Mouse (Mus musculus) hindbrain, embryonic 11.5 days (tissue): ENCODE measurements around the gene Gm17490. TPM values are rescaled to one million over a fixed set of nuclear protein-coding genes. Genes with fewer than 3 reads are reported as not detected.

Experiments used
- ATAC-seq: fragments of 200-750 bp; cut with Nextera tagmentation; 2 replicates; pipeline ENCODE4 v1.8.0; 2017; ENCODE audit warnings: mild to moderate bottlenecking, moderate TSS enrichment, moderate library complexity; ENCODE audit not compliant: low FRiP score
- DNase-seq: peaks from one replicate; pipeline ENCODE4 v3.0.0-alpha.2; 2015; ENCODE audit warnings: low spot score
- H3K27ac ChIP-seq: fragments of 300-500 bp; sonication (generic); 2 replicates; pipeline ENCODE4 v1.5.1; 2014; ENCODE audit warnings: mild to moderate bottlenecking, low read depth, low read length
- H3K27me3 ChIP-seq: fragments of 300-500 bp; sonication (generic); 2 replicates; pipeline ENCODE4 v1.6.1; 2014; ENCODE audit warnings: mild to moderate bottlenecking, low read length, moderate library complexity, mixed read lengths; ENCODE audit not compliant: control insufficient read depth, insufficient read depth
- H3K36me3 ChIP-seq: fragments of 300-500 bp; sonication (generic); 2 replicates; pipeline ENCODE4 v1.6.1; 2014; ENCODE audit warnings: mild to moderate bottlenecking, low read length, moderate library complexity, mixed read lengths; ENCODE audit not compliant: control insufficient read depth, insufficient read depth
- H3K4me1 ChIP-seq: fragments of 300-500 bp; sonication (generic); replicated peaks from 2 replicates; pipeline ENCODE4 v1.6.1; 2014; ENCODE audit warnings: low read length, mixed read lengths; ENCODE audit not compliant: control insufficient read depth, insufficient read depth
- H3K4me2 ChIP-seq: fragments of 300-500 bp; sonication (generic); replicated peaks from 2 replicates; pipeline ENCODE4 v1.6.1; 2014; ENCODE audit warnings: mild to moderate bottlenecking, low read depth, low read length
- H3K4me3 ChIP-seq: fragments of 300-500 bp; sonication (generic); 2 replicates; pipeline ENCODE4 v1.5.1; 2014; ENCODE audit warnings: low read depth, low read length
- H3K9ac ChIP-seq: fragments of 300-500 bp; sonication (generic); 2 replicates; pipeline ENCODE4 v1.6.1; 2014; ENCODE audit warnings: low read depth, low read length
- H3K9me3 ChIP-seq: fragments of 300-500 bp; sonication (generic); 2 replicates; pipeline ENCODE4 v1.6.1; 2016; ENCODE audit warnings: low read length; ENCODE audit not compliant: control insufficient read depth
- WGBS: fragments of 180-500 bp; shearing (Covaris S2); extraction: QIAGEN DNeasy Blood & Tissue Kit; methylation state at CpG from one replicate; pipeline ENCODE4 v1.1.7; 2014; 5-methylcytosine and 5-hydroxymethylcytosine counted together
- polyA plus RNA-seq: library from polyadenylated mRNA; unstranded; fragments of >200 nt; fragmentation: Nextera tagmentation; extraction: Ambion mirVana; gene quantifications from 2 replicates; pipeline ENCODE4 v1.2.1, GENCODE M21; 2014

Gene Gm17490
- polyA plus RNA-seq, 1 experiment from 2014 or later = not detected

DNA sequence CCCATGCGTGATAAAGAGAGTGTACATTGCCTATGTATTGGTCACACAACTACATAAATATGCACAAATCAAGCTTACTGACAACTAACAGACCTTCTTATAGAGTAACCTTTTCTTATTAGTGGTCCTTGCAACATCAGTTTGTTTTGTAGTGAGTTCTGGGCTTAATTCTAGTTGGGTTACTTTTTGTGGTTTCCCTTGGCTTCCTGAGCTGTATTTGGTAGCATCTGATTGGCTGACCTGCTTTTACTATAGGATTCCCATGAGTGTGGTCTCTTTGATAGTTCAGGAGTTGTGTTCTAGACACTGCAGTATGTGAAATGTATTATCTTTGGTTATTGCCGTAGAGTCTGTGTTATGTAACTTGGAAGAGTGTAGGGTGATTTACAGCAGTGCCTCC, 31.5 kb upstream of the Gm17490 start:
- no peaks in the 10 kb centered on the region for H3K4me1 ChIP-seq
- H3K27me3 ChIP-seq = no peaks in the 10 kb centered on the region
- no peak overlapping the region for H3K4me3 ChIP-seq
- no peaks in the 10 kb centered on the region for H3K9me3 ChIP-seq
- ATAC-seq = no peak
- H3K36me3 ChIP-seq = no peaks in the 10 kb centered on the region
- H3K4me2 ChIP-seq = no peak overlapping the region
- H3K27ac ChIP-seq = no peak overlapping the region
- DNase-seq = no peak
- WGBS = 90% methylated on average over 2 of the region's 2 CpGs
- H3K9ac ChIP-seq = no peak overlapping the region

DNA sequence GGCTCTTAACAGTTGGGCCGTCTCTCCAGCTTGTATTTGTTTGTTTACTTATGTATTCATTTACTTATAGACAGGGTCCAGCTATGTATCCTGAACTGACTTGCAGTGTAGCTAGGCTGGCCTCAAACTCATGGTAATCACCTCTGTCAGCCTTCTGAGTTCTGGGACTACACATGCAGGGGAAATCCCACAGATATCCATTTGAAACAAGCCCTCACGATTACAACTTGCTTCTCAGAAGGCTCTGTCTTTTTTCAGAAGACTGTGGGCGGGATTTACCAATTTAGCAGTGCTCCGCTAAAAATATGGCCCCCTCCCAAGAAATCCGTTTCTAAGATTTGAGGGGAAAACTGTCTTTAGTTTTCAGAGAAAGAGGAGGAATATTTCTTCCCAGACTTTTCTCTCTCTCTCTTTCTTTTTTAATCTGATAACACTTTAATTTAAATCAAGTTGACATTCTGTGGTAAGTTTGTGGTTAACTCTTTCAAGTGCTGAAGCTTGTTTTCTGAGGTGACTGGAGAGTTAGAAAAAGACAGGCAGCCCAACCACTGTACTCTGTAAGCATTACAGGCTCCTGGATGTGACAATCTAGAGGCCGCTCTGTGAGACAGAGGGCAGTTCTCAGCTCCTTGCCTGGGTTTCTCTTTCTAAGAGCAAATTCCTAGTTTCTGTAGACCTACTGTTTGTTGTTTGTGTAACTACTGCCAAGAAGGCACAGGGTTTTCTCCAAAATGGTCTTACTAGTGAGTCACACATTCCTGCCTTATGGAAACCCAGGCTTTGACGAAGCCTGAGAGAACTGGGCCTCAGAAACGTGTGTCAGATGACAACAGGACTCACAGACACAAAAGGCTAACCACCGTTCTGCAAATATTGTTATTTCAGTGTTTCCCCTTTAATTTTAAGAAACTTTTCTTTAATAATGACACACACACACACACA, 29.2 kb upstream of the Gm17490 start:
- Histone ChIP-seq H3K27ac (no peak overlapping the region), H3K9me3 (no peaks in the 10 kb centered on the region), H3K4me1 (no peaks in the 10 kb centered on the region), H3K27me3 (no peaks in the 10 kb centered on the region), H3K36me3 (no peaks in the 10 kb centered on the region), H3K9ac (no peak overlapping the region), H3K4me2 (no peak overlapping the region), H3K4me3 (no peak overlapping the region)
- WGBS = 72% methylated on average over 9 of the region's 9 CpGs
- no peak for ATAC-seq
- no peak for DNase-seq

DNA sequence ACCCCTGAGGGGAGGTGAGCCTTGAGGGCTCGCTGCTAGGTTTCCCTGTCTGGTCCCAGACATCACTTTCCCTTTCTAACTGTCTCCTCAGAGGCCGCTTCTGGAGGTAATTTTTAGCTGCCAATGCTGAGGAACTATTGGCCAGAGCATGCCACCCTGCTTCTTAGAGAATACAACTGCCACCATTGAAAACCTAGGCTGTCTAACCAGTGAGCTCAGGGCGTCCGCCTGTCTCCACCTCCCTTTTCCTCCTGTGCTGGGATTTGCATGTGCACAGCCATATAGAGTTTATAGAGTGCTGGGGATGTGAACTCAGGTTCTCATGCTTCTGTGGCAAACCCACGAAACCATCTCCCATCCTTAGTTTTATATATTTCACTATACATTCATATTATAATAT, 27.7 kb upstream of the Gm17490 start:
- Histone ChIP-seq H3K27ac (no peak overlapping the region), H3K36me3 (no peaks in the 10 kb centered on the region), H3K4me2 (no peak overlapping the region), H3K27me3 (no peaks in the 10 kb centered on the region), H3K4me1 (no peaks in the 10 kb centered on the region), H3K4me3 (no peak overlapping the region), H3K9me3 (no peaks in the 10 kb centered on the region), H3K9ac (no peak overlapping the region)
- WGBS = 69% methylated on average over 5 of the region's 5 CpGs
- no peak for DNase-seq
- ATAC-seq = no peak

DNA sequence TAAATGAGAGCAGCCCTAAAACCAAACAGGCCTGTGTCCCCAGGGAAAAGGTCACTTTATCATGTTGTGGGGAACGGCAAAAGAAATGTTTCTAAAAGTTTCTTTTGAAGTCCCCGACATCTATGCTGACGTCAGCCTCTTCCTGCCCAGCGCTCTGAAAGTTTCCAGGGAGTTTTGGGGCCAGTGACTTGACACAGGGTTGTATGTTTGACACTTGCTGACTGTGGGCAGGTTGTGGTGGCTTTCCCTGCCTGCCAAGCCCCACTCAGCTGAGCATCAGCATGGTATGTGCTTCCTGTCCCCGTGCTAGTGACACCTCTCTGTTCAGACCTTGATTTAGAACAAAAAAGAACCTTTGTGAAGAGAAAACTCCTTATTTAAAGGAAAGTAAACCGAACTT, 27.3 kb upstream of the Gm17490 start:
- no peak overlapping the region for H3K9ac ChIP-seq
- WGBS = 63% methylated on average over 6 of the region's 6 CpGs
- ATAC-seq = no peak
- H3K4me1 ChIP-seq = no peaks in the 10 kb centered on the region
- H3K27me3 ChIP-seq = no peaks in the 10 kb centered on the region
- no peak overlapping the region for H3K4me2 ChIP-seq
- H3K36me3 ChIP-seq = no peaks in the 10 kb centered on the region
- DNase-seq = no peak
- H3K4me3 ChIP-seq = no peak overlapping the region
- H3K27ac ChIP-seq = no peak overlapping the region
- no peaks in the 10 kb centered on the region for H3K9me3 ChIP-seq

DNA sequence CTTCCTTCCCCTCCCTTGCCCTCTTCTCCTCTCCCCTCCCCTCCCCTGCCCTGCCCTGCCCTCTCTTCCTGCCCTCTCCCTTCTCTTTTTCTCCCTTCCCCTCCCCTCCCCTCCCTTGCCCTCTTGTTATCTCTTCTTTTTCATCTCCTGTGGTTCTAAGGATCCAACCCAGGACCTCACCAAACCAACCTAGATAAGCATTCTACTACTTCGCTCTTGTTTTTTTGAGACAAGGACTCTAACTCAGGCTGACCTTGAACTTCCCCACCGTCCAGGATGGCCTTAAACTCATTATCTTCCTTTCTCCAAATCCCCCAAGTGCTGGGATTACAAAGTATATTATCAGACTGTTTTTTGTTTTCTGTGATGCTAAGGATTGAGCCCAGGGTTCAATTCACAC, 26.7 kb upstream of the Gm17490 start:
- H3K27me3 ChIP-seq = no peaks in the 10 kb centered on the region
- H3K4me2 ChIP-seq = no peak overlapping the region
- H3K9ac ChIP-seq = no peak overlapping the region
- DNase-seq (no peak), ATAC-seq (no peak)
- no peaks in the 10 kb centered on the region for H3K4me1 ChIP-seq
- WGBS = 73% methylated on average over 2 of the region's 2 CpGs
- no peak overlapping the region for H3K27ac ChIP-seq
- no peak overlapping the region for H3K4me3 ChIP-seq
- no peaks in the 10 kb centered on the region for H3K9me3 ChIP-seq
- H3K36me3 ChIP-seq = no peaks in the 10 kb centered on the region

DNA sequence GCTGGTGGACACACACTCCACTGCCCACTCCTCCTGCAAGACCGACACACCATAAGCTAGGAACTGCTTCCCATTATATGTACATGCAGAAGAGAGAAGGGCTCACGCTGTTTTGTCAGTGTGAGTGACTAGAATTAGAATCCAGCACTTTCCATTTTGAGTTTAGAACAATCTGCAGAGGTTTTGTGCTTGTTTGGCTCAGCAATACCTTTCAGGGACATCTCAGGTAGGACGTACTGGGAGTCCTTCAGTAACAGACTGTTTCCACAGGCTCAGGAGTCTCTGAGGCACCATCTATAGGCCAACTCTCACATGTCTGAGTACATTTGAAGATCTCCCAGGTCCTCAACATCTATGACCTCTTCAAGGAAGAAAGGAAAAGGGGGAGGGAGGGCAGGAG, 26.1 kb upstream of the Gm17490 start:
- Histone ChIP-seq H3K4me2 (no peak overlapping the region), H3K4me1 (no peaks in the 10 kb centered on the region), H3K27ac (no peak overlapping the region), H3K4me3 (no peak overlapping the region), H3K9me3 (no peaks in the 10 kb centered on the region), H3K9ac (no peak overlapping the region), H3K27me3 (no peaks in the 10 kb centered on the region), H3K36me3 (no peaks in the 10 kb centered on the region)
- 75% methylated on average over 3 of the region's 3 CpGs for WGBS
- no peak for DNase-seq
- ATAC-seq = no peak

DNA sequence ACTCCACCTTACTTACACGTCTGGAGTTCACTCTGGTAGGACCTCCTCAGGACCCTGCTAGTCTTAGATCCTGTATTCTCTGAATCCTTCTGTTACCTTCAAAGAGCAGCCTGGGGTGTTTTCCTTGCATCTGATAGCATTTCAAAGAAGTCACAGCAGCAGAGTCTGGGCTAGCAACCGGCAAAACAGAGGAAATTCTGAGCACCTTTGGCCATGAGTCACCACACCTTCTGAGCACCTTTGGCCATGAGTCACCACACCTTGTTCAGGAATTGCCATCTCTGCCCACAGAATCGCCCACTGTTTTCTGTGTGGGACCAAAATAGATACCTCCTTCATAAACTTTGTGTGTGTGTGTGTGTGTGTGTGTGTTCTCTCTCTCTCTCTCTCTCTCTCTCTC, 25.4 kb upstream of the Gm17490 start:
- WGBS = 52% methylated on average over 3 of the region's 3 CpGs
- Histone ChIP-seq H3K9ac (no peak overlapping the region), H3K36me3 (no peaks in the 10 kb centered on the region), H3K27ac (no peak overlapping the region), H3K4me3 (no peak overlapping the region), H3K27me3 (no peaks in the 10 kb centered on the region), H3K4me1 (no peaks in the 10 kb centered on the region), H3K4me2 (no peak overlapping the region), H3K9me3 (no peaks in the 10 kb centered on the region)
- ATAC-seq = no peak
- DNase-seq = no peak

DNA sequence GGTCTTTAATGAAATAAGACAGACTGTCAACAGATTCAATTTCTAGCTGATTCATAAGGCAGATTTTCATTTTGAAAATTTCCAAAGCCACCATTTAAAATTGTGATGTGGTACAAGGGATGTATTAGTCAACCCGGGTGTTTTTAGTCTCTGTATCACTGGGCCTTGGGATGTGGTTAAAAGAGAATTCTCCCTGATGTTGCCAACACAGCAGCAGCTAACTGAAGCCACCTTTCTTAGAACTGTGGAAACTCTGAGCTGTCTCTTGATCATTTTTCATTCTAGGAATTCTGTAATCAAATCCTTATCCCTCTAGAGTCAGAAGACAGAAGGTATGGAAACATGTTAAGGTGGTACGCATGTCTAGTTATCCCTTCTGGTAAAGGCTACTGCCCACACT, 19.2 kb upstream of the Gm17490 start:
- WGBS = 80% methylated on average over 2 of the region's 2 CpGs
- Histone ChIP-seq H3K27me3 (no peaks in the 10 kb centered on the region), H3K4me2 (no peak overlapping the region), H3K4me1 (no peaks in the 10 kb centered on the region), H3K4me3 (no peak overlapping the region), H3K27ac (no peak overlapping the region), H3K9me3 (no peaks in the 10 kb centered on the region), H3K36me3 (no peaks in the 10 kb centered on the region), H3K9ac (no peak overlapping the region)
- no peak for ATAC-seq
- no peak for DNase-seq

DNA sequence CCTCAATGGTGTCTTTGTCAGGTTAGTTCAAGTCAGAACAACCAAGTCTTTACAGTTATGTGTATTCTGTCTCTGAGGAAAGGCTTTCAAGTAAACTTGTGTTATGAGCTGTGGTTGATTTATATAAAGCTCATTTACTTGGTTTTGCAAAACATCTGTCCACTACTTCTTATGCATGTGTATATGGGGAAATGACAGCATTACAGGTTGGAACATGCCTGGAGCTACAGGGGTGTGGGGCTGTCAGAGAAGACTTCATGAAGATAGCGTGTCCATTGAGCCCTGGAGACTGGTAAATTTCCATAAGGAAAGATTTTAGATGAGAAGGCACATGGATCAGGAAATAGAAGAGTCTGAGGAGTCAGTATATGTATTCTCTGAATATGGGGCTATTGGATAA, 18.0 kb upstream of the Gm17490 start:
- H3K36me3 ChIP-seq = no peaks in the 10 kb centered on the region
- no peak overlapping the region for H3K4me2 ChIP-seq
- H3K4me3 ChIP-seq = no peak overlapping the region
- H3K27me3 ChIP-seq = no peaks in the 10 kb centered on the region
- H3K27ac ChIP-seq = no peak overlapping the region
- ATAC-seq (no peak), DNase-seq (no peak)
- WGBS = 100% methylated on average over 1 of the region's 1 CpGs
- no peaks in the 10 kb centered on the region for H3K9me3 ChIP-seq
- no peaks in the 10 kb centered on the region for H3K4me1 ChIP-seq
- H3K9ac ChIP-seq = no peak overlapping the region
